ENCODE assay signal across 8 mouse cellular contexts in the genomic region with DNA sequence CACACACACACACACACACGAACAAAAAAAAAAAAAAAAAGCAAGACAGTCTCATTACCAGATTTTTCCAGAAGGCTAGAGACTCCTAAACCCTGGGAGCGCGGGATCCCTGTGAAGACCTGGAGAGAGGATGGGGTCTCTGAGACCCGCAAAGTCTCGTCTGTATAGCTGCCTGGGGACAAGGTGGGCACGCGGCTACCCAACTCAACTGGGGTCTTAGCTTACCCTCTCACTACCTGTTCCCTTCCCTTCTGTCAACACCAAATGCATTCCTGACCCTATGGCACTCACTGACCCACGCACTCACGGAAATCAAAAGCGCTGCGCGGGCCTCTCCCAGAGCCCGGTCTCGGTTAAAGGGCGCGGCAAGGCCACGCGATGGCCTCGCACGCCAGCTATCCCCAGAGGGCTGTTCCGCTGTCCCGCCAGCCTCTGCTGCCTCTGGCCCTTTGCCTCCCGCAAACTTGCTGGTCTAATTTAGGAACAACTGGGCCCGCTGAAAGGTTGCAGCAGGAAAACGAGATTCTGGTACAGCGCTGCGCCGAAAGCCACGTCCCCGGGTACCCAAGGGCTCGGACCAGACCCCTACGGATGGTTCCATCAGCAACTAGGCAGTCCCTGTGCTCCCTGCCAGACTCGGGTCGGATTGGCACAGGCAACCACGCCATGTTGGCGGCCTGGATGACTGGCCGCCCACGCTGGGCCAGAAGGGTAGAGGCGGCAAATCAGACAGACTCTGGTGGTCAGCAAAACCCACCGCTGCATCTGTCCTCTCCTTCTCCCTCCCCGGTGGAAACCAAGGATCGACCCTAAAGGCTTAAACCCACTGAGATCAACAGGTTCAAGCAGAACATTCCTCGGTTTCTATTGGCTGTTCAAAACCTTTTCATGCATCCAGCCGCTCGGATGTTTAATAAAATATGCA. TPM values are rescaled to one million over a fixed set of nuclear protein-coding genes. Genes with fewer than 3 reads are reported as not detected.
DNase-seq lines count a peak whose midpoint lies in the region; ATAC-seq lines count a peak whose summit lies in the region.

No protein-coding gene starts in this region.

- no peaks in the 10 kb centered on the region for H3K36me3 ChIP-seq in forebrain, embryonic 14.5 days (ENCODE audit: control insufficient read depth, insufficient read depth, low read length)
- H3K36me3 ChIP-seq in hindbrain, embryonic 15.5 days, result no peaks in the 10 kb centered on the region

- peaks cover 80% of the 10 kb centered on the region for H3K27me3 ChIP-seq in forebrain, embryonic 14.5 days (replicated peaks; ENCODE audit: control insufficient read depth, insufficient read depth, low read length)
- peaks cover 54% of the 10 kb centered on the region for H3K27me3 ChIP-seq in hindbrain, embryonic 15.5 days

- under 1% methylated on average over 44 of the region's 45 CpGs for WGBS in forebrain, embryonic 14.5 days
- WGBS in hindbrain, embryonic 15.5 days, result under 1% methylated on average over 45 of the region's 45 CpGs

- peak overlapping the region; percentile 26 for H3K9ac ChIP-seq in forebrain, embryonic 14.5 days (ENCODE audit: low read length)
- no peak overlapping the region for H3K9ac ChIP-seq in hindbrain, embryonic 15.5 days

- no peaks in the 10 kb centered on the region for H3K9me3 ChIP-seq in forebrain, embryonic 14.5 days (replicated peaks; ENCODE audit: control insufficient read depth, low read length)
- no peaks in the 10 kb centered on the region for H3K9me3 ChIP-seq in hindbrain, embryonic 15.5 days

- H3K4me1 ChIP-seq in forebrain, embryonic 14.5 days (ENCODE audit: control insufficient read depth, insufficient read depth, low read length), result peaks cover under 1% of the 10 kb centered on the region
- peaks cover 21% of the 10 kb centered on the region for H3K4me1 ChIP-seq in hindbrain, embryonic 15.5 days (replicated peaks)

- ATAC-seq in forebrain, embryonic 14.5 days, result no peak
- ATAC-seq in hindbrain, embryonic 15.5 days (ENCODE audit: low FRiP score, low read depth), result no peak

- no peak overlapping the region for H3K27ac ChIP-seq in forebrain, embryonic 14.5 days (ENCODE audit: low read depth, low read length)
- peak overlapping the region; percentile 47 for H3K27ac ChIP-seq in hindbrain, embryonic 15.5 days (replicated peaks)

- DNase-seq in cerebellum, adult 8-10 months, result peak; percentile 14
- no peak for DNase-seq in cerebellum, postnatal 4 days (ENCODE audit: low spot score in 2 of 2)
- peak; percentile 12 for DNase-seq in R1 (ENCODE audit: low read depth, low spot score)
- DNase-seq in forebrain, embryonic 14.5 days (ENCODE audit: low spot score), result no peak
- peak; percentile 63 for DNase-seq in neural tube, embryonic 10.5 days (ENCODE audit: extremely low spot score, low spot score)
- DNase-seq in spleen, adult 18-20 months, result no peak
- DNase-seq in left cerebral cortex, adult 8-10 months (ENCODE audit: low spot score in 2 of 2), result no peak

- H3K4me2 ChIP-seq in forebrain, embryonic 14.5 days (ENCODE audit: low read length), result peak overlapping the region; percentile 24; the same call in 1 of the 2 replicates
- peak overlapping the region; percentile 32 for H3K4me2 ChIP-seq in hindbrain, embryonic 15.5 days

- peak overlapping the region; percentile 21 for H3K4me3 ChIP-seq in forebrain, embryonic 14.5 days (ENCODE audit: low read depth, low read length)
- H3K4me3 ChIP-seq in hindbrain, embryonic 15.5 days, result peak overlapping the region; percentile 33

RNA-seq across cellular contexts. Expression of a gene that starts 2.5 kb away (rescaled TPM):
- 30.6 and 31.9 TPM in 2 replicates for polyA plus RNA-seq in forebrain, embryonic 14.5 days (2014; fragmentation: Nextera tagmentation; extraction: Ambion mirVana)
- polyA plus RNA-seq in hindbrain, embryonic 15.5 days (2015; fragmentation: Nextera tagmentation; extraction: Ambion mirVana), result 29.3 and 33.3 TPM in 2 replicates
- total RNA-seq in left cerebral cortex, adult 8-10 months (2022), result 10 to 100 TPM; 42.2 to 45.5 (median 42.7) TPM

RNA-seq across cellular contexts. Expression of a gene that starts 2.9 kb away (rescaled TPM):
- polyA plus RNA-seq in forebrain, embryonic 14.5 days (2014; fragmentation: Nextera tagmentation; extraction: Ambion mirVana), result 5.2 and 6.8 TPM in 2 replicates
- 23.6 and 37.9 TPM in 2 replicates for polyA plus RNA-seq in hindbrain, embryonic 15.5 days (2015; fragmentation: Nextera tagmentation; extraction: Ambion mirVana)
- 1 to 10 TPM in 2 of 4 experiments, under 1 TPM in 2; 0.16 to 5.8 (median 1.3) TPM for total RNA-seq in left cerebral cortex, adult 8-10 months (2022)

Comparison
In these comparisons a context has a peak if more than half of its experiments do, and no peak if none do; other contexts are left out.
1. DNase-seq: peak in cerebellum, adult 8-10 months (single experiment), R1 (single experiment) and neural tube, embryonic 10.5 days (single experiment); none in cerebellum, postnatal 4 days (0 of 2), forebrain, embryonic 14.5 days (single experiment), spleen, adult 18-20 months (0 of 2) and left cerebral cortex, adult 8-10 months (0 of 2).